Mouse (Mus musculus): Measurements from ENCODE around the gene Spag6.
A peak's percentile ranks its signal among the peaks of the same experiment; 100 is the strongest.

Gene Spag6

DNA sequence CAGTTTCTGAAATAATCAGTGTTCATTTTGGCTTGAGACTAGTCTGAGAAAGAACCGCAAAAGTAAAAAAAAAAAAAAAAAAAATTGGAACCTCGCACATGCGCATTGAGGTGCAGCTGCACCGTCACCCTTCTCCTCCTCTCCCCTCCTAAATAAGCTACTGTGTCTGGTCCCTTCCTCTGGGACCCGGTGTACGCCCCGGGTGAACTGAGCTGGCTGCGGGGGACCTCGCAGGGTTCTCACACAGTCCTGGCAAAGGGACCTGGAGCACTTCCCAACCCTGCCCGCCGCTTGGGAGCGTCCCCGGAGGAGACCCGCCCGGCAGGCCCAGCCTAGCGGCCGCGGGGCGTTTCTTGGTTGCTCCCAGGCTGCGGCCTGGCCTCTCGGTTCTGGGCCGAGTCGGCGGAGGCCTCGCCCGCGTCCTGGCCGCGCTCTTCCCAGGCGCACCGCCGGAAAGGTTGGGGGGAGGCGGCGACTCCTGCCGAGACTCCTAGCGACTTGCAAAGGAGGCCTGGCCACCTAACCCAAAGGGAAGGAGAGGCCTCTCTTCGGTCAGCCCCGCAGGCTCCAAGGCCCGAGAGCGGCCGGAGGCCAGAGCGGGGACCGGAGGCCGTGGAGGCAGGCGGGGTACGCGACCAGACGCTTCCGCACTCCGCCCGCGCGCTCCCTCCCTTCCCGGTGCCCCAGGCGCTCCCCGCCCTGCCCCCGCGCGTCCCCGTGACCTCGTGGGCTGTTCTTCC, at the start of gene Spag6:
Gene Spag6, plus strand, starts transcription at position 162 of the 740 bp plus-strand sequence.
- DNase-seq (ENCODE audit: low read depth, low spot score) = peak; percentile 84

DNA sequence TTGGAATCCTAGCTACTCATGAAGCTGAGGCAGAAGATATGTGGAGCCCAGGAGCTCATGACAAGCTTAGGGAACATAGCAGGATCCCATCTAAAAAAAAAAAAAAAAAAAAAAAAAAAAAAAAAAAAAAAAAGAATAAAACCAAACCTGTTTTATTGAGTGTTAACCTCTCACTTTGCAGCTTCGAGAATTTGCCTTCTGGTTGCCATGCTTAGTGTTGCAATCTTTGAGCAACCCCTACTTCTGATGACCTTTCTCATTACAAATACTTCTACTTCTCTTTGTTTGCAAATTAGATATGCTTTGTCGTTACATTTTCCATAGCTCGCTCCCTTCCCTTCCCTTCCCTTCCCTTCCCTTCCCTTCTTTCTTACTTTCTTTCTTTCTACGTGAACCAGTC, 45.3 kb upstream of the Spag6 start:
- no peak for DNase-seq (ENCODE audit: low read depth, low spot score)

DNA sequence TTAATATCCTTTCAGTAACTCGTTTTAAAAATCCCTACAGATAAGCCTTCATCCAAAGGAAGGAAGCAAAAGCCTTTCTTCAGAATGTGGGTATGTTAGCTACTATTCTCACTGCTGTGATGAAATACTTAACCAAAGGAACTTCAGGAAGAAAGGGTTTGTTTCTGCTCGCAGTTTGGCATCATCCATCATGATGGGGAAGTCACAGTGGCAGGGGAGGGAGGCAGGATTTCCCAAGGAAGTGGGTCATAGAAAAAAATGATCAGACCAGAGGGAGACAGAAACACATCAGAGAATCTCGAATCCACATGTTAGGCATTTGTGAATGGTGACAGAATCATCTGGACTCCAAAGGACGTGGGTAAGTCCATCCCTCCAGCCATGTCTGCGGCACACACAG, 39.0 kb upstream of the Spag6 start:
- DNase-seq (ENCODE audit: low read depth, low spot score) = no peak

DNA sequence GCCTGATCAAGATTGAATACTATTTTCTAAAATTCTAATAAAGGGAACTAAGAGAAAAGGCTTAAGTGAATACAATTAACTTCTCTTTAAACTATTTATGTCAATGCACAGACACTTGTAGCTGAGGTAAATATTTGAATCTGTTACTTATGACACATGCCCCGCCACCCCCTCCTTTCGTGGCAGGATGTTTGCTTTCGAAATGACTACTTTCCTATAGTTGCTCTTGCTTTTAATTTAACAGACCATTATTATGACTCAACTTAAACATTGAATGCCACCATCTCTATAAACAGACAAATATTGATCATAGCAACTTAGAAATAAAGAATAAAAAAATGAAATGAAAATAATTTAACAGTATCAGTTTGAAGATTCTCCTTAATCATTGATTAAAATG, 29.8 kb upstream of the Spag6 start:
- no peak for DNase-seq (ENCODE audit: low read depth, low spot score)

DNA sequence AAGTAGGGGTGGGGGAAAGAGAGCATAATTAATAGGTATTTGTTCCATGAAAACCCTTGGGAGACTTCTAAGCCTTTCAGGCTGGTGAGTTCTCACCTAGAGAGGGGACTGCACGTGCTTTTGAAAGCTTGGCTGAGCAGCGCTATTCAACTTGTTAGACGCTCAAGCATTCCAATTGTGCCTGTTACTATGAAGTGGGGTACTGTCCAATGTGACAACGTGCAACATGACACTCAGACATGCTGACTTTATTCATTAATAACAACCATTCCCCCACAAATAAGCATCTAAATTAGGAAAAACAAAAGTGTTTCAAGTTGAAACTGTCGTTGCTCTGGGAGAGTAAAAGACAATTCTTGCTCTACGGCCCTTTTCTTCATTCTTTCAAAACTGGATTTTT, 22.8 kb upstream of the Spag6 start:
- DNase-seq (ENCODE audit: low read depth, low spot score) = no peak

DNA sequence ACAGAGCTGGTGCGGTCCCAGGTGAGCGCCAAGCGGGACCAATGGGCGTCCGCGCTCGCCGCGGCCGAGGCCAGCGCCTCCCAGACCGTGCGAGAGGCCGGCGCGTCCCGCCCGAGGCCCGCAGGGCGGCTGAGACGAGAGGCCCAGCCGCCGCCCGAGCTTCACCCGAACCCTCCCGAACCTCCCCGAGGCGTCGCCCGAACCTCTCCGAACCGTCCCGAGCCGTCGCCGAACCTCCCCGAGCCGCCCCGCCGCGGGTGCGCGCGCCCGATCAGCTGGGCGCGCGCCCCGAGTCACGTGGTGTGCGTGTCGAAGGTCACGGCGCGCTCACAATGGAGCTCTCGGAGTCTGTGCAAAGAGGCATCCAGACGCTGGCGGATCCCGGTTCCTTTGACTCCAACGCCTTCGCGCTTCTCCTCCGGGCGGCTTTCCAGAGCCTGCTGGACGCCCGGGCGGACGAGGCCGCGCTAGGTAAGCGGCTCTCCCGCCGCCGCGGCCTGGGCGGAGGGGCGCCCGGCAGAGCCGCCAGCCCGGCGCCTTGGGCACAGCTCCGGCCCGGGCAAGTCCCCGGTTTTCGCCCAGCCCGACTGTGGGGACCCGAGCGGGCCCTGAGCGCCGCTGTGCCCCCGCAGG, 21.6 kb upstream of the Spag6 start, which contains the start of gene Commd3:
Gene Commd3, plus strand, starts transcription at position 252 of the 633 bp plus-strand sequence.
- peak; percentile 86 for DNase-seq (ENCODE audit: low read depth, low spot score)

DNA sequence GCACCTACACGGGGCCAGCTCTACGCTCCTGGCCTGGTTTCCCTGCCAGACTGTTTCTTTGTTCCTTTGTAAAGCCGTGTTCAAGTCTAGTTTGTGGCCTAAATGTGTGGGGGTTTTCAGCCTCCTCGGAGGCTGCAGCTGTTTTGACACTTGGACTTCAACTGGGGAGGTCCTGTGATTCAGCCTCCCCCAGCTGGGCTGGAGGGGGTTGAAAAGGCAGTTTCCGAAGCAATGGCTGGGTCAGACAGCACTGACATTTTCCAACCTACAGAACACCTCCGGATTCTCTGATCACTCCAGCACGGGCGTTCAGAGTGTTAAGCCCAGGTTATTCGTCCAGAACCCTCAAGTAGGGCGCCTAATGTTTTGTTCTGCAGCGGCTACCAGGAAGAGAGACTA, 21.1 kb upstream of the Spag6 start:
- peak; percentile 67 for DNase-seq (ENCODE audit: low read depth, low spot score)

DNA sequence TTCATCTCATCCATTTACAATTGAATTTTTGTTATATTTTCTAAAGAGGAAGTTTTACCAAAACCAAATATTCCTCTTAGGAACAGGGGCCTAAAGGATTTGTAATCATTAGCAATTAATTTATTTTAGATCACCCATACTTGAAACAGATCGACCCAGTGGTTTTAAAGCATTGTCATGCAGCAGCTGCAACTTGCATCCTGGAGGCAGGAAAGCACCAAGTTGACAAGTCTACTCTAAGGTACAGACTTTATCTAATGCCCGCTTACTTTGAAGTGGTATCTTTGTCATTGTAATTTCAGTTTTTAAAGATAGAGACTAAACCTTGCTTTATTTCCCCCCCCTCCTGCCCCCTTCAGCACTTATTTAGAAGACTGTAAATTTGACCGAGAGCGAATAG, 20.1 kb upstream of the Spag6 start:
- DNase-seq (ENCODE audit: low read depth, low spot score) = peak; percentile 12

DNA sequence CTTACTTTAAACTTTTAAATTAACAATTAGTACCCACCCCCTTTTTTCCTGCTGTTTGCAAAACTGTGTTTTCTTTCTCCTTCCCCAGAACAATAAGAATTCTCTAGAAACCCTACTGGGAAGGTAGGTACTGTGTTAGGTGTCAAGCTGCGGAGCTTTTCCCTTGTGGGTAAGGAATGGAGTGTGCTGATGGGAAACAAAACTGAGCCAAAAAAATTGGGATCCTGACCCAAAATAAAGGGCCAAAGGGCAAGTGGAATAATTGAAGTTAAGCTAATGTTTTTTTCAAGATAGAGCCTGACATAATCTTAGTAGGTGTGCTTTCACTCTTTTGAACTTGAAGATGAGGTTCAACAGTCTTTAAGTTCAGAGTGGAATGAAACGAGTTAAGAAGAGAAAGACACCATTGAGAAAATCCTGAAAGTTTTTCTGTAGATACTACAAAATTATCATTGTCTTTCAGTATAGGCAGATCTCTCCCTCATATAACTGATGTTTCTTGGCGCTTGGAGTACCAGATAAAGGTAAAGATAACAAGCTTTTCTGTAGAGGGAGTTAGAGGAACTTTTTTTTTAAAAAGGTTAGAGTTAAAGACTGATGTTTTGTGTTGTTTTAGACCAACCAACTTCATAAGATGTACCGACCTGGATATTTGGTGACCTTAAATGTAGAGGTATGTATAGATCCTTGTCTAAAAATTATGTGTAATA, 19.5 kb upstream of the Spag6 start:
- DNase-seq (ENCODE audit: low read depth, low spot score) = peak; percentile 32

DNA sequence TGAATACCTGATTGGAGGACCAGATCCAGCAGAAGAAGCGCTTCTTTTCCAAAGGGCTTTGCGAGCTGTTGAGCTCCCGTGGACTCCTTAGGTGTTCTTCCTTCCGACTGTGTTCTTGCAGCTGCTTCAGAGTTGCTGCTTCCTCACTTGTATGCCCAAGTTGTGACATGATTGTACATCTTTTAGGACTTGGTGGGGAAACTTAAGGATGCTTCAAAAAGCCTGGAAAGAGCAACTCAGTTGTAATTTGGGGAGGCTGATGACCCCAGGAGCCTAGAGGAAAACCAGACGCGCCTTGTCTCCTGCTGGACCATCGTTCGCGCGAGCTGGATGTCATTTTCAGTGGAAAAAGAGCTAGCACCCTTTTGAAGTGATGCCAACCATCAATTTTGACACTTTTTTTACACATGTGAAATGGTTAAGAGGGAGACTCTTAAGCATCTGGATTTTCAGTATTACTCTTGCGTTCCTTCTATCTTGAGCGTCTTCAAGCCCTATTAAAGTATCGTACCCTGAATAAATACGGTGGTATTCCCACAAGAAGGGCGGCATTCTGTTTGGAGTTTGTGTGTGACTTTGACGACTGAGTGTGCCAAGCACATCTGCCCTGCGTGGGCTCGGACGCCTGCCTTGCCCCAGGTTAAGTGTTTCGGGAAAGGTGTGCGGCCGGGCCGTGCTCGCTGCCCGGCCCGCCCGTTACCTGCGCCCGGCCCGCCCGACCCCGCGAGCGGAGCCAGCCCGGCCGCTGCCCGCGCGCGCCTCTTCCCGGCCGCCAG, 18.0 kb upstream of the Spag6 start:
- DNase-seq (ENCODE audit: low read depth, low spot score) = peak; percentile 51

DNA sequence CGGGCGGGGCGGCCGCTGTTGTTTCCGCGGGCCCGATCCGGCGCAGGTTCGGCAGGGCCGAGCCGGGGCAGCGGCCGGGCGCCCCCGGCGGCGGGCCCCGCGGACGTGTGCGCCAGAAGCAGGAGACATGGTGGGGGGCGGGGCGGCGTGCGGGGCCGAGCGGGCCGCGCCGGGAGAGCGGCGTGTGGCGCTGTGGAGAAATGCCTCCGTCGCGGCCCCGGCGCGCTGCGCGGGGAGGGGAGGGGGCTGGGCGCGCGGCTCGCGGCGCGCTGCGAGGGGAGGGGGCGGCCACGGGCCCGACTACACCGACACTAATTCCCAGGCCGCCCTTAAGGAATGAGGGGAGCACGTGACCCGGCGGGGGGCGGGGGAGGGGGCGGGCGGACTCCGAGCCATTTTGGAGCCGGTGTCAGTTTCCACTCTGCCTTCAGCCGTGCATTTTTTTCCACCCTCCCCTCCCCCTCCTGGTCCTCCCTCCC, 17.3 kb upstream of the Spag6 start:
- DNase-seq (ENCODE audit: low read depth, low spot score) = peak; percentile 87

DNA sequence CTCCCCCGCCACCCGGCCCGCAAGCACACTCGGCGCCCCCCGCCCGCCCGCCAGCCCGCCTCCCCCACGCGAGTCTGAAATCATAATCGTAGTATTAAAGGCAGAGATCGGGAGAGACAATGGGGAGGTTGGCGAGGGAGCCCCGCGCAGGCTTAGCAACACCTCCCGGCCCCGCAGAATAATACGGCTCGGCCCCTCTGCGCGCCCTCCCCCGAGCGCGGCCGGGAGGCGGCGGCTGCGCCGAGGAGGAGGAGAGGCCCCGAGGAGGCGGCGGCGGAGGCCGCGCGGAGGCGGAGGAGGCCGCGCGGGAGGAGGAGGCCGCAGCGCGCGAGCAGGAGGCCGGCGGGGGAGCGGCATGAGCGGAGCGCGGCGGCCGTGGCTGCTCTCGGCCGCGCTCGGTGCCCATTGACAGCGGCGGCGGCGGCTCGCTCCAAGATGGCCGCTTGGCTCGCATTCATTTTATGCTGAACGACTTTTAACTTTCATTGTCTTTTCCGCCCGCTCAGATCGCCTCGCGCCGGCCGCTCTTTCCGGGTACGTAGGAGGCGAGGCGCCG, 16.8 kb upstream of the Spag6 start, which contains the start of gene Bmi1:
Gene Bmi1, plus strand, starts transcription at position 83 of the 556 bp plus-strand sequence.
- peak; percentile 44 for DNase-seq (ENCODE audit: low read depth, low spot score)

DNA sequence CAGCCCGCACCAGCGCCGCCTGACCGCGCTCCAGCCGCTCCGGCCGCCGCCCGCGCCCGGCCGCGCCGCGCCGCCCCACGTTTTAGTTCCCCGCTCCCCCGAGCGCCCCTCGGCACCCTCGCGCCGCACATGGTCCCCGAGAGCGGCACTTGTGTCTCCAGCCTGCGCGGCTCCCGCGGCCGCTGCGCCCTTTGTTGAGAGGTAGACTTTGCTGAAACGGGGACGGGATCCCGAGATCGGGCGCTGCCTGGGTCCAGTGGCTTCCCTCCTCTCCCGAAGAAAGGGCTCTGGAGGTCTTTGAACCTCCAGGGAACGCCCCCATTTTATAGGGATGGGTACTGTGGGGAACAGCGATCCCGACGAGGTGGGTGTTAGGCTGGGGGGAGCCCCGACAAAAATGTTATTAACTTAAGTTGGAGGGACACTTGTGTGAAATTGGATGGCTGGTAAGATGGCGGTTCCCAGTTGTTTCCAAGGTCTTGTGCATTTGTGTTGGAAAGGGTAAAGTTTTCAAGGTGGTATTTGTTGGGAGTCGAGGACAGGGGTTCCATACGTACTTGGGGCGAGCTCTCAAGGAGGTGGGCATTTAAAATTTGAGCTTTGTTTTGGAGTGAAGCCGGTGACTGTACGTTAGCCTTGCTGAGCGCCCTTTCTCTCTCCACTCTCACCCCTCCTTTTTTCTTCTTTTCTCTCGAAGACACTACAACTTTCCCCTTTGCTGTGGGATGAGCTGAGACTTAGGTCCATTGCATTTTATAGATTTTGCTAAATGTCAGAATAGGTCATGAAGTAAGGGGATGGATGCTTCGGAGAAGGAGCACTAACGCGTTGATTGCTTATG, 16.0 kb upstream of the Spag6 start:
- peak; percentile 62 for DNase-seq (ENCODE audit: low read depth, low spot score)

DNA sequence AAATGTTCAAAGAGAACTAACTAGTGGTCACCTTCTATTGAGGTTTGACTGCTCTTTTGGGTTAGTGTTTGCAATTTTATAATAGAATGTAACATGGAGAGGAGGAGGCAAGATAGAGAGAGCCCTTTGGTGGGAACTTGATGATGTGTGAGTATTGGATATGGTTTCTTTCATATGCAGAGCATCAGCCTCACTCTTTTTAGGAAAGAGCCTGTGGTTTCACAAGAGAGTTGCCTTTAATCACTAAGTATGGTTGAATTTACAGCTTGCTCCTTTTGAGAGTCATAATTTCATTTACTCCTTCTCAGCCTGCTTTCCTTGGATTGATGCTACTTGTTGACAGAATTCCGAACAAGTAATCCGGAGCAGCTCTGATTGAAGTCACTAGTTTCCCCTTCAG, 14.1 kb upstream of the Spag6 start:
- no peak for DNase-seq (ENCODE audit: low read depth, low spot score)

DNA sequence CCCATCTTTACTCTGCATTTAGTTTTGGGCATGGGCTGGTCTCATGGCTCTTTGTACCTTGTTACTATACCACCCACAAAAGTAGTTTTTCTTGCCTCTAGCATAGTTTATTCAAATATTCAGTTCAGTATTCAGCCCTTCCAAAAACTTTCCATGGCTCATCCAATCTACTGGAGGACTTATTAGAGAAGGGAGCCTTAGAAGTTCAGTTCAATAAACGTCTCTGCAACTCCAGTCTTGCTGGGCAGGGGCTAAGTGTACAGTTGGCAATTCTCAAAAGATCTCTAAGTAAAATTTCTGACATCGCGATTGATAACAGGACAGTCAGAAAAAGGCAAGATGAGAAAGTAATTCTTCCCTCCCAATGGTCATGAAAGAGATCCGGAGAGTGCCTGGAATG, 13.3 kb upstream of the Spag6 start:
- DNase-seq (ENCODE audit: low read depth, low spot score) = no peak

DNA sequence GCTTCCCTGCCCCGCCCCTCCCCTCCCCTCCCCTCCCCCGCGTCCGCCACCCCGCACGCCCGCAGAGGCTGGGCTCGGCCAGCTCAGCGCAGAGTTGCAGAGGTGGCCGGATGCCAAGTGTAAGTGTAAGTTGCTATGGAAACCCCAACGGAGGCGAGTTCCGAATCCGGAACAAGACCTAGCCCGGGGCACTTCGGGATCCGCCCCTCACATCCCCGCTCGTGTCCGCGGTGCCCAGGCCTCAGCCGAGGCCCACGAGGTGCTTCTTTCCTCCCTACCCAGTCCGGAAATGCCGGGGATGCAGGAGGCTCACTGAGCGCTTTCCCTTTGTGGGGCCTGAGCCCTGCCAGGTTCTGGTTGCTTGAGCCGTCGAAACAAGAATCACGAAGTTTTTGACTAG, 12.9 kb upstream of the Spag6 start:
- peak; percentile 72 for DNase-seq (ENCODE audit: low read depth, low spot score)

DNA sequence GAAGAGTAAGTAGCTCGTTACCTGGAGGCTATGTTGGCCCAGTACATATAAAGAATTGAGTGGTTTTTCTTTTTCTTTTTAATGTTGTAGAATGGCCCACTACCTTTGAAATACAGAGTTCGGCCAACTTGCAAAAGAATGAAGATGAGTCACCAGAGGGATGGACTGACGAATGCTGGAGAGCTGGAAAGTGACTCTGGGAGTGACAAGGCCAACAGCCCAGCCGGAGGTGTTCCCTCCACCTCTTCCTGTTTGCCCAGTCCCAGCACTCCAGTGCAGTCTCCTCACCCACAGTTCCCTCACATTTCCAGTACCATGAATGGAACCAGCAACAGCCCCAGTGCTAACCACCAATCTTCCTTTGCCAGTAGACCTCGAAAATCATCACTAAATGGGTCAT, 9.8 kb upstream of the Spag6 start:
- DNase-seq (ENCODE audit: low read depth, low spot score) = no peak

DNA sequence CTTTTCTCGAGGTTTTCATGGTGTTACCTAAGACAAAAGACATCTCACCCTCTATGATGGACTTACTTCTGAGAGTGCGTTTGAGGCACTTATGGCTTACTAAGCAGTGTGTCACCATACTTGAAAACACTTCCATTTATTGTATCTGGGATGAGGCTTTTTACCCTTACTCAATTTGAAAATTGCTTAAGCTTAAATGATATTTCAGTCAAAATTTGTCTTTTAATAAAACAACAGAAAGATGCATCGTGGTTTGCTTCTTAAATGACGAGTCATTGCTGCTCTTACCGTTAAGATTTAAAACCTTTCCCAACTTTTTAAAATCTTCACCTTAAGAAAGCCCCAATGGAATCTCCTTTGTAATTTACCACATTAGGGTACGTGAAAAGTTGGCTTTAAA, 7.4 kb upstream of the Spag6 start:
- no peak for DNase-seq (ENCODE audit: low read depth, low spot score)

DNA sequence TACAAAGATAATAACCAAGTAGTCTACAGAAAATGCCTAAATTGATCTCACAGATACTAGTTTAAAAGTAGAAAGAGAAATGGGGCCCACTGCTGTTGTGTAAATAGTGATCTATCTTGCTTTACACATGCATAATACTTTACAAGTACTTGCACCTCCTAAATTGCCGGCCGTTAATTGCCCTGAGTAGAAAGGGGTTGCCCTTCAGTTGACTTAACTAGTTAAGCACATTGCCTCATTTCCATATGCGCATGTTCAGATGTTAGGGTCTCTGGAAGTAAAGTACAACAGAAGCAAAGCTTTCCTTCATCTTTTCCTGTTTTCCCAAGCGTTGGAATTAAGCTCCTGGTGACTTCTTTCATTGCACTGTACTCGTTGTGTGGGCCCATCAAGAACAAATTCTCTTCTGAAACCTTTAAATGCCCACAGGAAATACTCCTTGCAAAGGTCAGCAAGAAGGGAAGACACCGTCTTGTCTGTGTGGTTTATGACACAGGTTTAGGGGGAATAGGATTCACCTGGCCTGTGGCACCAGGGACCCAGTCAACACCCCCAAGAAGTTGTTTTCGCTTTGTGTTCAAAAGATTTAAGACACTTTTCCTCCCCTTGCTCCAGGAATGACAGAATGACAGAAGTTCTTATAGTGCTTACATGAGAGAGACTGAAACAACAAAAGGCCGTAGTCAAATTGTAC, 6.9 kb upstream of the Spag6 start:
- DNase-seq (ENCODE audit: low read depth, low spot score) = peak; percentile 42

DNA sequence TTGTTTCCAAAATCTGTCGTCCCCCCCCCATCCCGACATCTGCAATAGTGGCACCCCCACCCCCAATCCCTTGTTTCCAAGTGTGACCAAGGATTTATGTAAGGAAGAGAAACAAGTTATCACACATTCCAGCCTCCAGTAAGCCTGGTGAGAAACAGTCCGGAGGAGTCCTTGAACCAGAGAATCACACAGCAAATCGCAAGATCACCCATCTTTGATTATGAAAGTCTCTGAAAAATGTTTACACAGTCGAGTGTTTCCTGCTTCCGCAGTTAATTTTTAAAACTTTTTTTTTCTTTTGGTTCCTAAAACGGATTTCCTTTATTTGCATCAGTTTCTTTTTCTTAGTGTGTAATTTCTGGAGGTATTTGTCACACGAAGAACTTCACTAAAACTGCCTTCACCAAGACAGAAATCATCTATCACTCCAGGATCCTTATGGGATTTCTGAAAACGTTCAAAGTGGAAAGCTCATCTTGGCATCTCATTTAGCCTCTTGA, 6.1 kb upstream of the Spag6 start:
- no peak for DNase-seq (ENCODE audit: low read depth, low spot score)
